Mouse (Mus musculus) heart, embryonic 11.5 days (tissue): ENCODE measurements around the gene Gm2696. TPM values are rescaled to one million over a fixed set of nuclear protein-coding genes. Genes with fewer than 3 reads are reported as not detected.
"Not testable (repeated sequence)": the region's sequence is repeated elsewhere in the genome, so short reads cannot be mapped to it uniquely, and the experiment has no call there.

Experiments used
- ATAC-seq: fragments of 200-750 bp; cut with Nextera tagmentation; replicated peaks from 2 replicates; pipeline ENCODE4 v1.8.0; 2017; ENCODE audit warnings: moderate library complexity; ENCODE audit not compliant: insufficient number of reproducible peaks, low FRiP score, low TSS enrichment
- H3K27ac ChIP-seq: fragments of 300-500 bp; sonication (generic); 2 replicates; pipeline ENCODE4 v1.5.1; 2014; ENCODE audit warnings: mild to moderate bottlenecking, low read depth, low read length
- H3K27me3 ChIP-seq: fragments of 300-500 bp; sonication (generic); 2 replicates; pipeline ENCODE4 v1.6.1; 2014; ENCODE audit warnings: mild to moderate bottlenecking, low read length, mixed read lengths; ENCODE audit not compliant: control insufficient read depth, insufficient read depth
- H3K36me3 ChIP-seq: fragments of 300-500 bp; sonication (generic); 2 replicates; pipeline ENCODE4 v1.6.1; 2014; ENCODE audit warnings: mild to moderate bottlenecking, low read length, moderate library complexity, mixed read lengths; ENCODE audit not compliant: control insufficient read depth, insufficient read depth
- H3K4me1 ChIP-seq: fragments of 300-500 bp; sonication (generic); 2 replicates; pipeline ENCODE4 v1.6.1; 2014; ENCODE audit warnings: low read length; ENCODE audit not compliant: control insufficient read depth, insufficient read depth
- H3K4me2 ChIP-seq: fragments of 300-500 bp; sonication (generic); 2 replicates; pipeline ENCODE4 v1.6.1; 2014; ENCODE audit warnings: mild to moderate bottlenecking, moderate library complexity
- H3K4me3 ChIP-seq: fragments of 300-500 bp; sonication (generic); 2 replicates; pipeline ENCODE4 v1.5.1; 2014; ENCODE audit warnings: low read depth, low read length
- H3K9ac ChIP-seq: fragments of 300-500 bp; sonication (generic); 2 replicates; pipeline ENCODE4 v1.6.1; 2014; ENCODE audit warnings: mild to moderate bottlenecking, low read depth, low read length, moderate library complexity
- H3K9me3 ChIP-seq: fragments of 300-500 bp; sonication (generic); replicated peaks from 2 replicates; pipeline ENCODE4 v1.6.1; 2016; ENCODE audit warnings: low read length; ENCODE audit not compliant: control insufficient read depth
- WGBS: fragments of 180-500 bp; shearing (Covaris S2); extraction: QIAGEN DNeasy Blood & Tissue Kit; methylation state at CpG from one replicate; pipeline ENCODE4 v1.1.7; 2014; ENCODE audit not compliant: insufficient replicate concordance; 5-methylcytosine and 5-hydroxymethylcytosine counted together
- polyA plus RNA-seq: library from polyadenylated mRNA; unstranded; fragments of >200 nt; fragmentation: Nextera tagmentation; extraction: Ambion mirVana; gene quantifications from 2 replicates; pipeline ENCODE4 v1.2.1, GENCODE M21; 2014

The Gm2696 gene
- polyA plus RNA-seq = not detected in 2 replicates

- ATAC-seq = no peak
These were observed at the start of gene Gm2696 for GRCm38 (mm10) chr10:77814382-77814781. Gene Gm2696 (plus strand): TSS chr10:77814682.

GRCm38 (mm10) chr10:77769727-77770126, 44.8 kb upstream of the Gm2696 start:
- no peaks in the 10 kb centered on the region for H3K27me3 ChIP-seq
- WGBS = 68% methylated on average over 1 of the region's 1 CpGs
- H3K36me3 ChIP-seq = no peaks in the 10 kb centered on the region
- no peaks in the 10 kb centered on the region for H3K4me1 ChIP-seq
- H3K4me3 ChIP-seq = no peak overlapping the region
- no peak for ATAC-seq
- H3K9ac ChIP-seq = no peak overlapping the region
- no peak overlapping the region for H3K4me2 ChIP-seq
- H3K9me3 ChIP-seq = no peaks in the 10 kb centered on the region
- H3K27ac ChIP-seq = no peak overlapping the region

More at GRCm38 (mm10) chr10:77814382-77814781, at the start of gene Gm2696:
- 29% methylated on average over 4 of the region's 4 CpGs for WGBS
- H3K4me2 ChIP-seq = no peak within 1 kb of the TSS
- H3K9ac ChIP-seq = no peak within 1 kb of the TSS
- H3K4me3 ChIP-seq = no peak within 1 kb of the TSS
- H3K4me1 ChIP-seq = no peaks in the 10 kb centered on the region
- no peaks in the 10 kb centered on the region for H3K36me3 ChIP-seq
- no peaks in the 10 kb centered on the region for H3K27me3 ChIP-seq
- no peaks in the 10 kb centered on the region for H3K9me3 ChIP-seq
- H3K27ac ChIP-seq = no peak within 1 kb of the TSS

GRCm38 (mm10) chr10:77771225-77771624, 43.3 kb upstream of the Gm2696 start, which contains the start of gene Gm3238:
Gene Gm3238 (minus strand): TSS chr10:77771325.
- not testable (repeated sequence) for H3K4me1 ChIP-seq, H3K27ac ChIP-seq, H3K9ac ChIP-seq, H3K27me3 ChIP-seq, H3K4me2 ChIP-seq, H3K9me3 ChIP-seq, ATAC-seq, H3K4me3 ChIP-seq, H3K36me3 ChIP-seq
- 50% methylated on average over 1 of the region's 1 CpGs for WGBS

GRCm38 (mm10) chr10:77772142-77772541, 42.3 kb upstream of the Gm2696 start:
- H3K9ac ChIP-seq, H3K9me3 ChIP-seq, H3K4me3 ChIP-seq, H3K36me3 ChIP-seq, H3K4me2 ChIP-seq, ATAC-seq, H3K27ac ChIP-seq, H3K27me3 ChIP-seq, H3K4me1 ChIP-seq: not testable (repeated sequence)
- WGBS = 43% methylated on average over 1 of the region's 3 CpGs

- H3K27me3 ChIP-seq, H3K4me1 ChIP-seq, H3K27ac ChIP-seq, H3K36me3 ChIP-seq, H3K9ac ChIP-seq, H3K9me3 ChIP-seq, ATAC-seq, H3K4me3 ChIP-seq, H3K4me2 ChIP-seq: not testable (repeated sequence)
- 50% methylated on average over 1 of the region's 1 CpGs for WGBS
These were observed 37.6 kb upstream of the Gm2696 start, which contains the start of gene Gm7138 for GRCm38 (mm10) chr10:77776844-77777243. Gene Gm7138 (minus strand): TSS chr10:77776944.

GRCm38 (mm10) chr10:77782442-77782841, 32.0 kb upstream of the Gm2696 start, which contains the start of gene Gm3250:
Gene Gm3250 (minus strand): TSS chr10:77782542.
- not testable (repeated sequence) for ATAC-seq, H3K36me3 ChIP-seq, H3K27me3 ChIP-seq, H3K4me2 ChIP-seq, H3K9me3 ChIP-seq, H3K9ac ChIP-seq, H3K4me3 ChIP-seq, H3K4me1 ChIP-seq, H3K27ac ChIP-seq
- 43% methylated on average over 1 of the region's 1 CpGs for WGBS

GRCm38 (mm10) chr10:77783396-77783795, 31.1 kb upstream of the Gm2696 start:
- ATAC-seq, H3K27me3 ChIP-seq, H3K27ac ChIP-seq, H3K4me2 ChIP-seq, H3K9me3 ChIP-seq, H3K4me3 ChIP-seq, H3K36me3 ChIP-seq, H3K9ac ChIP-seq, H3K4me1 ChIP-seq: not testable (repeated sequence)
- 83% methylated on average over 2 of the region's 3 CpGs for WGBS

GRCm38 (mm10) chr10:77787876-77788275, 26.6 kb upstream of the Gm2696 start, which contains the start of gene Gm7137:
Gene Gm7137 (minus strand): TSS chr10:77788200.
- H3K4me2 ChIP-seq, ATAC-seq, H3K27ac ChIP-seq, H3K9me3 ChIP-seq, H3K4me1 ChIP-seq, H3K4me3 ChIP-seq, H3K36me3 ChIP-seq, H3K9ac ChIP-seq, H3K27me3 ChIP-seq: not testable (repeated sequence)
- no CpG with 5 or more reads among the region's 1 CpGs for WGBS

- no peak for ATAC-seq
- WGBS = 72% methylated on average over 2 of the region's 2 CpGs
- no peak overlapping the region for H3K4me3 ChIP-seq
- H3K4me1 ChIP-seq = no peaks in the 10 kb centered on the region
- H3K4me2 ChIP-seq = no peak overlapping the region
- no peak overlapping the region for H3K27ac ChIP-seq
- no peaks in the 10 kb centered on the region for H3K9me3 ChIP-seq
- no peaks in the 10 kb centered on the region for H3K36me3 ChIP-seq
- H3K27me3 ChIP-seq = no peaks in the 10 kb centered on the region
- no peak overlapping the region for H3K9ac ChIP-seq
These were observed 25.9 kb upstream of the Gm2696 start for GRCm38 (mm10) chr10:77788621-77789020.
